Mouse (Mus musculus) liver, adult 2 months (tissue): Measurements from ENCODE around the gene Ptcra.
A peak's percentile ranks its signal among the peaks of the same experiment; 100 is the strongest.

Experiments used
- CTCF ChIP-seq: fragments of 200-500 bp; IDR thresholded peaks from 2 replicates; pipeline ENCODE4 v1.5.1; 2011; ENCODE audit warnings: low read depth, low read length, control low read depth
- POLR2A ChIP-seq: fragments of 200-500 bp; IDR thresholded peaks from 2 replicates; pipeline ENCODE4 v1.6.1; 2011; ENCODE audit warnings: low read length, control low read depth; ENCODE audit not compliant: insufficient read depth; ENCODE audit errors: extremely low read depth

DNA sequence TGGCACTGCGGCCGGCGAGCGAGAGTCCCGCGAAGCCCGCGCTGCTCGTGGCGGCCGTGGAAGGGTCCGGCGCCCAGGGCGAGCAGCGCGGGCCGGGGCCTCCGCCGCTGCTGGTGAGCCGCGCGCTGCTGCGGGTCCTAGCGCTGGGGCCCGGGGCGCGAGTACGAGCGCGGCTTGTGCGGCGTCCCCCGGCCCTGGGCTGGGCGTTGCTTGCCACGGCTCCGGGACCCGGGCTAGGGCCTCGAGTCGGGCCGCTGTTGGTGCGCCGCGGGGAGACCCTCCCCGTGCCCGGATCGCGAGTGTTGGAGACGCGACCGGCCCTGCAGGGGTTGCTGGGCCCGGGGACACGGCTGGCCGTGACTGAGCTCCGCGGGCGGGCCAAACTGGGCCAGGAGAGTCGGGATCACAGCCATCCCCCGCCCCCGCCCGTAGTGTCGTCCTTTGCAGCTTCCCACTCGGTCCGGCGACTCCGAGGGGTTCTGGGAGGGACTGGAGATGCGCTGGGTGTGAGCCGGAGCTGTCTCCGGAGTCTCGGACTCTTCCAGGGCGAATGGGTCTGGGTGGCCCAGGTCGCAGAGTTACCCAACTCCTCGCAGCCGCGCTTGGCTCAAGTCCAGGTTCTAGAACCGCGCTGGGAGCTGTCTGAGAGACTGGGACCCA, 51.8 kb downstream of the Ptcra start:
- TF ChIP-seq POLR2A (peak; percentile 34; the same call in 1 of the 2 replicates), CTCF (no peak)
